9 mouse cellular contexts compared by ENCODE assay signal in genomic region chr1:135259128-135259436, GRCm38 (mm10). TPM values are rescaled to one million over a fixed set of nuclear protein-coding genes. Genes with fewer than 3 reads are reported as not detected.
A peak's percentile ranks its signal among the peaks of the same experiment; 100 is the strongest.
DNase-seq lines count a peak whose midpoint lies in the region; ATAC-seq and TF ChIP-seq lines count a peak whose summit lies in the region.
"Had no signal": no experiment of that assay in that cellular context is flagged by ENCODE, and none has a peak within 500 bp of the region (broad histone marks: within the 10 kb centered on the region; RNA-seq: fewer than 3 reads in every experiment).

No protein-coding gene starts in this region.

- peaks cover 12% of the 10 kb centered on the region for H3K27me3 ChIP-seq in erythroblast, embryonic 14.5 days (ENCODE audit: control insufficient read depth)
- peaks cover 45% of the 10 kb centered on the region for H3K27me3 ChIP-seq in heart, embryonic 13.5 days (replicated peaks)
- H3K27me3 ChIP-seq in kidney, postnatal 0 days (ENCODE audit: insufficient read depth, low read length): no peaks in the 10 kb centered on the region
- peaks cover 36% of the 10 kb centered on the region for H3K27me3 ChIP-seq in liver, embryonic 12.5 days (replicated peaks)
- no peaks in the 10 kb centered on the region for H3K27me3 ChIP-seq in testis, adult 2 months (ENCODE audit: control insufficient read depth, insufficient read depth, low read length)

- peak; percentile 43 to 51 for DNase-seq in CD8-positive naive resting alpha-beta T cell, adult 2 months (ENCODE audit: low read depth in 2 of 2, low spot score in 2 of 2)
- DNase-seq in brain, embryonic 18.5 days (ENCODE audit: low read depth, low spot score): peak; percentile 54
- peak; percentile 95 for DNase-seq in kidney, postnatal 0 days (ENCODE audit: low spot score)
- DNase-seq in neural tube, embryonic 10.5 days (ENCODE audit: extremely low spot score, low spot score): peak; percentile 88

- H3K9ac ChIP-seq in heart, embryonic 13.5 days: peak overlapping the region; percentile 74
- peak overlapping the region; percentile 50; the same call in 1 of the 2 replicates for H3K9ac ChIP-seq in kidney, postnatal 0 days (ENCODE audit: low read depth, low read length)
- peak overlapping the region; percentile 56; the same call in 1 of the 2 replicates for H3K9ac ChIP-seq in liver, embryonic 12.5 days

- H3K27ac ChIP-seq in heart, embryonic 13.5 days (replicated peaks): peak overlapping the region; percentile 33; the same call in 1 of the 2 replicates
- peak overlapping the region; percentile 94 for H3K27ac ChIP-seq in kidney, postnatal 0 days
- peak overlapping the region; percentile 55 for H3K27ac ChIP-seq in liver, embryonic 12.5 days
- H3K27ac ChIP-seq in testis, adult 2 months (ENCODE audit: control insufficient read depth, insufficient read depth, low read depth, low read length): no peak overlapping the region
- H3K27ac ChIP-seq: macrophage had no signal

- H3K36me3 ChIP-seq in erythroblast, embryonic 14.5 days (ENCODE audit: control insufficient read depth): no peaks in the 10 kb centered on the region
- H3K36me3 ChIP-seq in heart, embryonic 13.5 days: peaks cover 28% of the 10 kb centered on the region
- H3K36me3 ChIP-seq in kidney, postnatal 0 days (ENCODE audit: insufficient read depth, low read length): peaks cover 15% of the 10 kb centered on the region
- peaks cover 25% of the 10 kb centered on the region for H3K36me3 ChIP-seq in liver, embryonic 12.5 days
- H3K36me3 ChIP-seq in testis, adult 2 months (ENCODE audit: control insufficient read depth, insufficient read depth, low read length): no peaks in the 10 kb centered on the region

- 0 out of 2 replicates have a peak, but pooled peaks have one; percentile 47 for ATAC-seq in heart, embryonic 13.5 days (ENCODE audit: extremely low read depth, insufficient number of reproducible peaks, low FRiP score, low TSS enrichment)
- ATAC-seq in kidney, postnatal 0 days (replicated peaks; ENCODE audit: low FRiP score, low read depth): peak; percentile 53; the same call in 1 of the 2 replicates
- peak; percentile 75 for ATAC-seq in liver, embryonic 12.5 days

- TF ChIP-seq CTCF in kidney, postnatal 0 days (IDR thresholded peaks at IDR 0.05; ENCODE audit: low read depth): peak; percentile 95
- TF ChIP-seq CTCF in testis, adult 2 months (IDR thresholded peaks at IDR 0.05; ENCODE audit: control insufficient read depth, insufficient read depth, insufficient replicate concordance, low read depth, low read length): peak; percentile 46; the same call in 1 of the 2 replicates

- 3% methylated on average over 10 of the region's 10 CpGs for WGBS in heart, embryonic 13.5 days
- 1% methylated on average over 10 of the region's 10 CpGs for WGBS in kidney, postnatal 0 days
- under 1% methylated on average over 10 of the region's 10 CpGs for WGBS in liver, embryonic 12.5 days (ENCODE audit: insufficient replicate concordance)

- peaks cover 11% of the 10 kb centered on the region for H3K4me1 ChIP-seq in erythroblast, embryonic 14.5 days (ENCODE audit: control insufficient read depth)
- peaks cover 28% of the 10 kb centered on the region for H3K4me1 ChIP-seq in heart, embryonic 13.5 days
- peaks cover 6% of the 10 kb centered on the region; the same call in 1 of the 2 replicates for H3K4me1 ChIP-seq in kidney, postnatal 0 days (replicated peaks; ENCODE audit: insufficient read depth, low read length)
- H3K4me1 ChIP-seq in liver, embryonic 12.5 days: peaks cover 12% of the 10 kb centered on the region
- peaks cover 10% of the 10 kb centered on the region for H3K4me1 ChIP-seq in testis, adult 2 months (ENCODE audit: control insufficient read depth, insufficient read depth, low read length)

- TF ChIP-seq POLR2A in testis, adult 2 months (IDR thresholded peaks at IDR 0.05; ENCODE audit: control insufficient read depth, low read depth, low read length): no peak

- peak overlapping the region; percentile 36 for H3K4me3 ChIP-seq in erythroblast, embryonic 14.5 days (replicated peaks)
- peak overlapping the region; percentile 37 for H3K4me3 ChIP-seq in heart, embryonic 13.5 days
- H3K4me3 ChIP-seq in kidney, postnatal 0 days (replicated peaks; ENCODE audit: low read depth, low read length): peak overlapping the region; percentile 16; the same call in 1 of the 2 replicates
- H3K4me3 ChIP-seq in liver, embryonic 12.5 days: peak overlapping the region; percentile 33
- H3K4me3 ChIP-seq in testis, adult 2 months (ENCODE audit: control insufficient read depth, low read depth, low read length): peak overlapping the region; percentile 44

- no peaks in the 10 kb centered on the region for H3K9me3 ChIP-seq in erythroblast, embryonic 14.5 days (ENCODE audit: control insufficient read depth, low read length)
- no peaks in the 10 kb centered on the region for H3K9me3 ChIP-seq in heart, embryonic 13.5 days
- no peaks in the 10 kb centered on the region for H3K9me3 ChIP-seq in kidney, postnatal 0 days (replicated peaks; ENCODE audit: low read length)
- H3K9me3 ChIP-seq in liver, embryonic 12.5 days (replicated peaks): no peaks in the 10 kb centered on the region

- peak overlapping the region; percentile 68 for H3K4me2 ChIP-seq in heart, embryonic 13.5 days
- peak overlapping the region; percentile 63 for H3K4me2 ChIP-seq in kidney, postnatal 0 days (ENCODE audit: low read length)
- peak overlapping the region; percentile 71 for H3K4me2 ChIP-seq in liver, embryonic 12.5 days

RNA-seq across cellular contexts. Expression of gene Elf3, which starts 0.7 kb away (rescaled TPM):
- not detected in 2 replicates for polyA plus RNA-seq in erythroblast, embryonic 14.5 days (2012)
- 0.86 and 0.93 TPM in 2 replicates for polyA plus RNA-seq in heart, embryonic 13.5 days (2015; fragmentation: Nextera tagmentation; extraction: Ambion mirVana)
- polyA plus RNA-seq in kidney, postnatal 0 days (2015; fragmentation: Nextera tagmentation; extraction: Ambion mirVana): 36.1 and 39.2 TPM in 2 replicates
- 1.1 and 1.8 TPM in 2 replicates for polyA plus RNA-seq in liver, embryonic 12.5 days (2016; fragmentation: Nextera tagmentation; extraction: Ambion mirVana)
- polyA plus RNA-seq in testis, adult 2 months (2012; rRNA removed): 1.8 TPM in 1 of 2 replicates, not detected in the other
- polyA plus RNA-seq: macrophage had no signal

RNA-seq across cellular contexts. Expression of gene Rnpep, which starts 24.8 kb away (rescaled TPM):
- 0.15 and 0.21 TPM in 2 replicates for polyA plus RNA-seq in erythroblast, embryonic 14.5 days (2012)
- polyA plus RNA-seq in heart, embryonic 13.5 days (2015; fragmentation: Nextera tagmentation; extraction: Ambion mirVana): 52.8 and 57.5 TPM in 2 replicates
- polyA plus RNA-seq in kidney, postnatal 0 days (2015; fragmentation: Nextera tagmentation; extraction: Ambion mirVana): 56.5 and 62.8 TPM in 2 replicates
- 36.6 and 38.6 TPM in 2 replicates for polyA plus RNA-seq in liver, embryonic 12.5 days (2016; fragmentation: Nextera tagmentation; extraction: Ambion mirVana)
- 15.7 and 16.6 TPM in 2 replicates for polyA plus RNA-seq in testis, adult 2 months (2012; rRNA removed)

RNA-seq across cellular contexts. Expression of gene Timm17a, which starts 54.5 kb away (rescaled TPM):
- polyA plus RNA-seq in erythroblast, embryonic 14.5 days (2012): 0.24 and 0.52 TPM in 2 replicates
- polyA plus RNA-seq in heart, embryonic 13.5 days (2015; fragmentation: Nextera tagmentation; extraction: Ambion mirVana): 313 and 356 TPM in 2 replicates
- 314 and 318 TPM in 2 replicates for polyA plus RNA-seq in kidney, postnatal 0 days (2015; fragmentation: Nextera tagmentation; extraction: Ambion mirVana)
- 204 and 208 TPM in 2 replicates for polyA plus RNA-seq in liver, embryonic 12.5 days (2016; fragmentation: Nextera tagmentation; extraction: Ambion mirVana)
- 69.1 and 73.2 TPM in 2 replicates for polyA plus RNA-seq in testis, adult 2 months (2012; rRNA removed)

Comparison
In these comparisons a context has a peak if more than half of its experiments do, and no peak if none do; other contexts are left out.
1. RNA of gene Elf3, which starts 0.7 kb away (polyA plus RNA-seq): 36.1 to 39.2 TPM in kidney, postnatal 0 days; 1.1 to 1.8 TPM in liver, embryonic 12.5 days, 0.86 to 0.93 TPM in heart, embryonic 13.5 days, 1.8 TPM in testis, adult 2 months and not detected in erythroblast, embryonic 14.5 days; every median in the first group is over 10 times any median in the second.
2. RNA of gene Rnpep, which starts 24.8 kb away (polyA plus RNA-seq): 56.5 to 62.8 TPM in kidney, postnatal 0 days, 52.8 to 57.5 TPM in heart, embryonic 13.5 days, 36.6 to 38.6 TPM in liver, embryonic 12.5 days and 15.7 to 16.6 TPM in testis, adult 2 months; 0.15 to 0.21 TPM in erythroblast, embryonic 14.5 days; every median in the first group is over 10 times any median in the second.
3. RNA of gene Timm17a, which starts 54.5 kb away (polyA plus RNA-seq): 314 to 318 TPM in kidney, postnatal 0 days, 313 to 356 TPM in heart, embryonic 13.5 days, 204 to 208 TPM in liver, embryonic 12.5 days and 69.1 to 73.2 TPM in testis, adult 2 months; 0.24 to 0.52 TPM in erythroblast, embryonic 14.5 days; every median in the first group is over 10 times any median in the second.
4. Peak in every context shown above with its lines, with median percentiles within 50 percentile points of each other: DNase-seq, H3K4me3 ChIP-seq, ATAC-seq, H3K4me2 ChIP-seq and H3K9ac ChIP-seq.